Mouse (Mus musculus) forebrain, embryonic 14.5 days (tissue): Measurements from ENCODE around the gene Hagh. TPM values are rescaled to one million over a fixed set of nuclear protein-coding genes. Genes with fewer than 3 reads are reported as not detected.

Experiments
- ATAC-seq: fragments of 200-750 bp; cut with Nextera tagmentation; 2 replicates; pipeline ENCODE4 v1.8.0; 2017; ENCODE audit warnings: mild to moderate bottlenecking, moderate library complexity
- DNase-seq: peaks from one replicate; pipeline ENCODE4 v3.0.0-alpha.2; 2015; ENCODE audit warnings: low spot score
- H3K27ac ChIP-seq: fragments of 300-500 bp; sonication (generic); 2 replicates; pipeline ENCODE4 v1.5.1; 2014; ENCODE audit warnings: low read depth, mild to moderate bottlenecking, control low read depth, low read length, moderate library complexity
- H3K27me3 ChIP-seq: fragments of 300-500 bp; sonication (generic); replicated peaks from 2 replicates; pipeline ENCODE4 v1.6.1; 2014; ENCODE audit warnings: low read length, control low read depth, mixed read lengths; ENCODE audit not compliant: control insufficient read depth, insufficient read depth
- H3K36me3 ChIP-seq: fragments of 300-500 bp; sonication (generic); 2 replicates; pipeline ENCODE4 v1.6.1; 2014; ENCODE audit warnings: low read length, control low read depth; ENCODE audit not compliant: control insufficient read depth, insufficient read depth
- H3K4me1 ChIP-seq: fragments of 300-500 bp; sonication (generic); 2 replicates; pipeline ENCODE4 v1.6.1; 2014; ENCODE audit warnings: antibody characterized with exemption, low read length, control low read depth; ENCODE audit not compliant: control insufficient read depth, insufficient read depth
- H3K4me2 ChIP-seq: fragments of 300-500 bp; sonication (generic); 2 replicates; pipeline ENCODE4 v1.6.1; 2014; ENCODE audit warnings: mild to moderate bottlenecking, control low read depth, low read length
- H3K4me3 ChIP-seq: fragments of 300-500 bp; sonication (generic); 2 replicates; pipeline ENCODE4 v1.5.1; 2014; ENCODE audit warnings: low read depth, low read length, control low read depth
- H3K9ac ChIP-seq: fragments of 300-500 bp; sonication (generic); 2 replicates; pipeline ENCODE4 v1.6.1; 2014; ENCODE audit warnings: mild to moderate bottlenecking, low read length, control low read depth, moderate library complexity
- H3K9me3 ChIP-seq: fragments of 300-500 bp; sonication (generic); replicated peaks from 2 replicates; pipeline ENCODE4 v1.6.1; 2016; ENCODE audit warnings: low read length, control low read depth, mixed read lengths; ENCODE audit not compliant: control insufficient read depth
- WGBS: fragments of 180-500 bp; shearing (Covaris S2); extraction: QIAGEN DNeasy Blood & Tissue Kit; methylation state at CpG from one replicate; pipeline ENCODE4 v1.1.7; 2014; 5-methylcytosine and 5-hydroxymethylcytosine counted together
- polyA plus RNA-seq: library from polyadenylated mRNA; unstranded; fragments of >200 nt; fragmentation: Nextera tagmentation; extraction: Ambion mirVana; gene quantifications from 2 replicates; pipeline ENCODE4 v1.2.1, GENCODE M21; 2014

The Hagh gene
- polyA plus RNA-seq, 1 experiment from 2014 or later = 52.8 TPM

DNA sequence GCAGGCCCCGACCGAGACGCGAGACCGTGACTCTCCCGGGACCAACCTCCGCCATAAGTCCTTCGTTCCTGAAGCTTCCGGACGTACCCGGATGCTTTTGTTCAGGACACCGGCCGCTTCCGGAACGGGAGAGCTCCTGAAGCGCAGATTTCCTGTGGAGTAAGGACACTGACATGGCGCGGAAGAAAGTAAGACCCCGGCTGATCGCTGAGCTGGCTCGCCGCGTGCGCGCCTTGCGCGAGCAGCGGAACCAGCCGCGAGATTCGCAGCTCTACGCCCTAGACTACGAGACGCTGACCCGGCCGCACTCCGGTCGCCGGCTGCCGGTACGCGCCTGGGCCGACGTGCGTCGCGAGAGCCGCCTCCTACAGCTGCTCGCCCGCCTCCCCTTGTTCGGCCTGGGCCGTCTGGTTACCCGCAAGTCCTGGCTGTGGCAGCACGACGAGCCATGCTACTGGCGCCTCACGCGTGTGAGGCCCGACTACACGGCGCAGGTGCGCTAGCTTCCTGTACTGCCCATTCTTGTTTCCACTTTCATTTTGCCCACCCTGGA, 55.1 kb downstream of the Hagh start, which contains the start of the genes Eme2 and Mrps34:
TSS of gene Eme2 (minus strand) at position 93 of the 553 bp plus-strand sequence.
TSS of gene Mrps34 (plus strand) at position 122 of the 553 bp plus-strand sequence.
- peak; percentile 93 for DNase-seq
- Histone ChIP-seq H3K27me3 (no peaks in the 10 kb centered on the region), H3K9ac (peak within 1 kb of the TSS; percentile 90), H3K36me3 (peaks cover 64% of the 10 kb centered on the region), H3K4me1 (peaks cover 21% of the 10 kb centered on the region), H3K9me3 (no peaks in the 10 kb centered on the region), H3K4me3 (peak within 1 kb of the TSS; percentile 81), H3K4me2 (peak within 1 kb of the TSS; percentile 98), H3K27ac (peak within 1 kb of the TSS; percentile 81)
- peak; percentile 70 for ATAC-seq
- WGBS = under 1% methylated on average over 62 of the region's 62 CpGs

GRCm38 (mm10) chr17:24895571-24896240, 55.8 kb downstream of the Hagh start:
- ATAC-seq (peak; percentile 7; the same call in 1 of the 2 replicates), DNase-seq (no peak)
- Histone ChIP-seq H3K27ac (peak overlapping the region; percentile 81), H3K9ac (peak overlapping the region; percentile 90), H3K4me3 (peak overlapping the region; percentile 81), H3K27me3 (no peaks in the 10 kb centered on the region), H3K4me2 (peak overlapping the region; percentile 98), H3K9me3 (no peaks in the 10 kb centered on the region), H3K4me1 (peaks cover 21% of the 10 kb centered on the region), H3K36me3 (peaks cover 64% of the 10 kb centered on the region)
- 11% methylated on average over 23 of the region's 23 CpGs for WGBS

- Histone ChIP-seq H3K4me3 (peak within 1 kb of the TSS; percentile 81), H3K27ac (peak within 1 kb of the TSS; percentile 81), H3K9ac (peak within 1 kb of the TSS; percentile 90), H3K27me3 (no peaks in the 10 kb centered on the region), H3K4me2 (peak within 1 kb of the TSS; percentile 98), H3K36me3 (peaks cover 64% of the 10 kb centered on the region), H3K9me3 (no peaks in the 10 kb centered on the region), H3K4me1 (peaks cover 21% of the 10 kb centered on the region)
- 1% methylated on average over 46 of the region's 50 CpGs for WGBS
- peak; percentile 78 for DNase-seq
- peak; percentile 66 for ATAC-seq
Measured at GRCm38 (mm10) chr17:24896241-24896992, 56.5 kb downstream of the Hagh start, which contains the start of gene Nme3. TSS of gene Nme3 (plus strand) at chr17:24896500.

- peak overlapping the region; percentile 90 for H3K9ac ChIP-seq
- H3K4me3 ChIP-seq = peak overlapping the region; percentile 81
- peak overlapping the region; percentile 98 for H3K4me2 ChIP-seq
- H3K4me1 ChIP-seq = peaks cover 21% of the 10 kb centered on the region
- no peaks in the 10 kb centered on the region for H3K9me3 ChIP-seq
- H3K27me3 ChIP-seq = no peaks in the 10 kb centered on the region
- H3K27ac ChIP-seq = no peak overlapping the region
- WGBS = 28% methylated on average over 11 of the region's 11 CpGs
- ATAC-seq (no peak; the same call in 1 of the 2 replicates), DNase-seq (no peak)
- H3K36me3 ChIP-seq = peaks cover 64% of the 10 kb centered on the region
Measured at GRCm38 (mm10) chr17:24896993-24897269, 57.0 kb downstream of the Hagh start.

GRCm38 (mm10) chr17:24897600-24897999, 57.7 kb downstream of the Hagh start:
- H3K9me3 ChIP-seq = no peaks in the 10 kb centered on the region
- peaks cover 21% of the 10 kb centered on the region for H3K4me1 ChIP-seq
- no peak for DNase-seq
- H3K9ac ChIP-seq = 0 out of 2 replicates have a peak overlapping the region, but pooled peaks have one; percentile 17
- no peaks in the 10 kb centered on the region for H3K27me3 ChIP-seq
- H3K4me3 ChIP-seq = peak overlapping the region; percentile 81
- H3K4me2 ChIP-seq = peak overlapping the region; percentile 98
- 75% methylated on average over 4 of the region's 4 CpGs for WGBS
- no peak for ATAC-seq
- H3K27ac ChIP-seq = no peak overlapping the region
- peaks cover 64% of the 10 kb centered on the region for H3K36me3 ChIP-seq

- H3K27me3 ChIP-seq = no peaks in the 10 kb centered on the region
- H3K36me3 ChIP-seq = peaks cover 64% of the 10 kb centered on the region
- no peak for DNase-seq
- H3K4me1 ChIP-seq = peaks cover 21% of the 10 kb centered on the region
- 0 out of 2 replicates have a peak overlapping the region, but pooled peaks have one; percentile 98 for H3K4me2 ChIP-seq
- H3K9me3 ChIP-seq = no peaks in the 10 kb centered on the region
- ATAC-seq = no peak
- no peak overlapping the region for H3K27ac ChIP-seq
- peak overlapping the region; percentile 81; the same call in 1 of the 2 replicates for H3K4me3 ChIP-seq
- H3K9ac ChIP-seq = no peak overlapping the region
- WGBS = 92% methylated on average over 4 of the region's 4 CpGs
Measured at GRCm38 (mm10) chr17:24898041-24898854, 58.3 kb downstream of the Hagh start.

DNA sequence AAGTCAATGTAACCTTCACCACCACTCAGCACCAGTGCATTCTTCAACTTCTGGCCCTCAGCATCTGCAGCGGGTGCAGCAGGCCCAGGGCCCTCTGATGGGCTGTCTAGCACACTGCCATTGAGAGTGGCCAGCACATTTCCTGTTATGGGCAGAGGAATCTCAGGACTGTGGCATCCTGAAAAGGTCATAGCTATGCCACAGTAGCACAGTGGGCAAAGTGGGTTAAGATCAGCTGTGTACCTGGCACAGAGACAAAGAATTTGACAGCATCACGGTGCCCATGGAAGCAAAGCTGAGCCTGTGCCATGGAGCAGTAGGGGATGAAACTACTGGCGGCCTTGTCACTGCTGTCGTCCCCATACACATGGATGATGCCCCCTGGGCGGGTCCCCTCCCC, 59.2 kb downstream of the Hagh start:
- ATAC-seq (no peak), DNase-seq (no peak)
- Histone ChIP-seq H3K4me3 (no peak overlapping the region), H3K4me2 (no peak overlapping the region), H3K27me3 (no peaks in the 10 kb centered on the region), H3K36me3 (peaks cover 69% of the 10 kb centered on the region), H3K4me1 (peaks cover 15% of the 10 kb centered on the region), H3K9ac (no peak overlapping the region), H3K9me3 (no peaks in the 10 kb centered on the region), H3K27ac (no peak overlapping the region)
- 71% methylated on average over 5 of the region's 5 CpGs for WGBS

DNA sequence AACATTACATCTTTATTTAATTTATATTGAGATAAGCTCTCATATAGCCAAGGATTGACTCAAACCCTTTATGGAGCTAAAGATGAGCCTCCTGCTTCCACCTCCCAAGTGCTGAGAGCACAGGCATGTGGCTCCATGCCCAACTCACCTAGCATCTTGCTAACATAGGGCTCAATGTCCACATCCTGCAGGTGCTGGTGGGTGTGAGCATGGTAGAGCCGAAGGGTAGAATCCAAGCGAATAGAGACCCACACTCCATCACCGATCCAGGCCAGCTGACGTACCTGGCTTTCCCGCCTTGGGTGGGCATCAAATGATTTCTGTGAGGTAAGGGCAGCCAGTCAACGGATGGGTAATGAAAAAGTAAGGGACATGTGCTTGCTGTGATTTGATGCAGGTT, 60.1 kb downstream of the Hagh start:
- H3K9me3 ChIP-seq = no peaks in the 10 kb centered on the region
- no peak overlapping the region for H3K27ac ChIP-seq
- H3K4me2 ChIP-seq = no peak overlapping the region
- 93% methylated on average over 6 of the region's 6 CpGs for WGBS
- no peaks in the 10 kb centered on the region for H3K27me3 ChIP-seq
- peaks cover 13% of the 10 kb centered on the region for H3K4me1 ChIP-seq
- no peak overlapping the region for H3K9ac ChIP-seq
- no peak overlapping the region for H3K4me3 ChIP-seq
- peaks cover 77% of the 10 kb centered on the region for H3K36me3 ChIP-seq
- no peak for ATAC-seq
- no peak for DNase-seq
